Mouse (Mus musculus) stomach, postnatal 0 days (tissue): ENCODE measurements around the gene Abcd2. TPM values are rescaled to one million over a fixed set of nuclear protein-coding genes. Genes with fewer than 3 reads are reported as not detected.

Source experiments
- ATAC-seq: fragments of 200-750 bp; cut with Nextera tagmentation; 2 replicates; pipeline ENCODE4 v1.8.0; 2017; ENCODE audit not compliant: low FRiP score, low TSS enrichment
- DNase-seq: peaks from one replicate; pipeline ENCODE4 v3.0.0-alpha.2; 2016; ENCODE audit warnings: low spot score
- H3K27ac ChIP-seq: fragments of 300-500 bp; sonication (generic); replicated peaks from 2 replicates; pipeline ENCODE4 v1.5.1; 2014; ENCODE audit warnings: mild to moderate bottlenecking, control low read depth
- H3K27me3 ChIP-seq: fragments of 300-500 bp; sonication (generic); 2 replicates; pipeline ENCODE4 v1.6.1; 2014; ENCODE audit warnings: low read length; ENCODE audit not compliant: control insufficient read depth, insufficient read depth
- H3K36me3 ChIP-seq: fragments of 300-500 bp; sonication (generic); 2 replicates; pipeline ENCODE4 v1.6.1; 2014; ENCODE audit warnings: low read length, mixed read lengths; ENCODE audit not compliant: control insufficient read depth, insufficient read depth
- H3K4me1 ChIP-seq: fragments of 300-500 bp; sonication (generic); replicated peaks from 2 replicates; pipeline ENCODE4 v1.6.1; 2014; ENCODE audit warnings: antibody characterized with exemption; ENCODE audit not compliant: control insufficient read depth, insufficient read depth
- H3K4me2 ChIP-seq: fragments of 300-500 bp; sonication (generic); replicated peaks from 2 replicates; pipeline ENCODE4 v1.6.1; 2014; ENCODE audit warnings: low read depth, mild to moderate bottlenecking, control low read depth, moderate library complexity
- H3K4me3 ChIP-seq: fragments of 300-500 bp; sonication (generic); 2 replicates; pipeline ENCODE4 v1.5.1; 2014; ENCODE audit warnings: low read depth, low read length, control low read depth
- H3K9ac ChIP-seq: fragments of 300-500 bp; sonication (generic); 2 replicates; pipeline ENCODE4 v1.6.1; 2014; ENCODE audit warnings: mild to moderate bottlenecking, low read length, control low read depth, mixed read lengths
- H3K9me3 ChIP-seq: fragments of 300-500 bp; sonication (generic); 2 replicates; pipeline ENCODE4 v1.6.1; 2016; ENCODE audit warnings: low read length; ENCODE audit not compliant: control insufficient read depth
- CTCF ChIP-seq: IDR thresholded peaks from 2 replicates; pipeline ENCODE4 v1.5.1; 2016; ENCODE audit warnings: antibody characterized with exemption, low read depth, mild to moderate bottlenecking, moderate library complexity
- EP300 ChIP-seq: optimal IDR thresholded peaks from 2 replicates; pipeline ENCODE3; 2016; ENCODE audit warnings: antibody characterized with exemption
- WGBS: fragments of 180-500 bp; shearing (Covaris S2); extraction: QIAGEN DNeasy Blood & Tissue Kit; methylation state at CpG from one replicate; pipeline ENCODE4 v1.1.7; 2014; 5-methylcytosine and 5-hydroxymethylcytosine counted together
- polyA plus RNA-seq: library from polyadenylated mRNA; unstranded; fragments of >200 nt; fragmentation: Nextera tagmentation; extraction: Ambion mirVana; gene quantifications from 2 replicates; pipeline ENCODE4 v1.2.1, GENCODE M21; 2015

Abcd2 gene
- polyA plus RNA-seq, 1 experiment from 2014 or later: 0.81 TPM

- Histone ChIP-seq H3K4me1 (no peaks in the 10 kb centered on the region), H3K4me3 (no peak overlapping the region), H3K36me3 (no peaks in the 10 kb centered on the region), H3K4me2 (no peak overlapping the region), H3K27me3 (no peaks in the 10 kb centered on the region), H3K27ac (no peak overlapping the region), H3K9me3 (no peaks in the 10 kb centered on the region), H3K9ac (no peak overlapping the region)
- TF ChIP-seq CTCF (no peak), EP300 (no peak)
- DNase-seq: no peak
- WGBS: 87% methylated on average over 13 of the region's 13 CpGs
- ATAC-seq: no peak
These were observed 23.6 kb downstream of the Abcd2 start for GRCm38 (mm10) chr15:91167850-91168562.

DNA sequence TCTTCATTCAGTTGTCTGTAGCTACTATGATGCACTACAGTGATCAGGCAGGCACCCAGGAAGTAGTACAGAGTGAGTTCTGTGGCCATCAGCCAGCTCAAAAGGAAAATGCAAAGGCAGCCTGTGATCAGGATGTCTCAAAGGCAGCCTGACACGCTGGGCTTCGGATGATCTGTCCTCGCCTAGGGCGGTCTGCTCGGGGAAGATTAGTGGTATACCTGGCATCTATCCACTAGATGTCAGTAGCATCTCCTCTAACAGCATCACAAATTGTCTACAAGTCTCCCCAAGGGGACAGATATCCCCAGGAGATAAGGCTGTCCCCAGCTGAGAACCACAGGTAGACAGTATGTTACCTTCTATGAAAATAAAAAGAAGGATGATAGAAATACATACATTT lies 26.6 kb downstream of the Abcd2 start:
- DNase-seq: no peak
- WGBS: 14% methylated on average over 5 of the region's 5 CpGs
- H3K27ac ChIP-seq: no peak overlapping the region
- ATAC-seq: no peak
- TF ChIP-seq EP300 (no peak), CTCF (peak; percentile 66)
- H3K9me3 ChIP-seq: no peaks in the 10 kb centered on the region
- no peak overlapping the region for H3K9ac ChIP-seq
- H3K4me3 ChIP-seq: no peak overlapping the region
- no peaks in the 10 kb centered on the region for H3K27me3 ChIP-seq
- no peaks in the 10 kb centered on the region for H3K4me1 ChIP-seq
- H3K36me3 ChIP-seq: no peaks in the 10 kb centered on the region
- no peak overlapping the region for H3K4me2 ChIP-seq

DNA sequence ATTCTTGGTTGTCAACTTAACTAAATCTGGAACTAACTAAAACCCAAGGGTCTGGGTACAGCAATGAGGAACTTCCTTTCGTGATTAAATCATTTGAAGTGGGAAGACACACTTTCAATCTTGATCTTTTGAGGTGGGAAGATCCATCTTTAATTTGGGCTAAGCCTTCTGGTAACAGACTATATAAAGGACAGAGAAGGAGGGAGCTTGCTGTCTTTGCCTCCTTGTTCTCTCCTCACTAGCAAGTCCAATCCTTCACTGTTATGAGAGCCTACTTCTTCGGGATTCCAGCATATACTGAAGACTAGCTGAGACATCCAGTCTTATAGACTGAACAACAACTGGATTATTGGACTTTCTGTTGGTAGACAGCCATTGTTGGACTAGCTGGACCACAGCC lies 28.1 kb downstream of the Abcd2 start:
- no peaks in the 10 kb centered on the region for H3K9me3 ChIP-seq
- H3K27me3 ChIP-seq: no peaks in the 10 kb centered on the region
- H3K4me2 ChIP-seq: no peak overlapping the region
- H3K4me3 ChIP-seq: no peak overlapping the region
- H3K4me1 ChIP-seq: no peaks in the 10 kb centered on the region
- no peak for ATAC-seq
- WGBS: 85% methylated on average over 2 of the region's 2 CpGs
- no peaks in the 10 kb centered on the region for H3K36me3 ChIP-seq
- H3K9ac ChIP-seq: no peak overlapping the region
- no peak overlapping the region for H3K27ac ChIP-seq
- no peak for DNase-seq
- TF ChIP-seq EP300 (no peak), CTCF (no peak)

DNA sequence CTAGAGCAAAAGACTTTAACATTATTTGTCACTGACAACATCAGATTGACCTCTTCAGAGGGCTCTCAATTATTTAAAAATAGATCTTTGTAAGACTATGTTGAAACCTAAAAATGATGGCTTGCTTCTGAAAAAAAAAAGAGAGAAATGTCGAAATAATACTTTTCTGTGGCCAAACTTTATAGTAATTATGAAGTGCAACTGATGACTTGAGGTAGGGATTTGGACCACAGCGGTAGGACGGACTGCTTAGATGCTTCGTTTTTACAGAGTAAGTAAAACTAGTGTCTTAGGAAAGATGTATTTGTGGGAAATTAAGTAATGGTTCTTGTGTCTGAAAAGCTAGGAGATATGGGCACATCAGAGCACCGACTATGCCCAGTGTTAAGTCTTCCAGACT lies 30.4 kb downstream of the Abcd2 start:
- ATAC-seq: no peak

GRCm38 (mm10) chr15:91153311-91153710 lies 38.3 kb downstream of the Abcd2 start:
- H3K9me3 ChIP-seq: no peaks in the 10 kb centered on the region
- no peak for DNase-seq
- H3K9ac ChIP-seq: no peak overlapping the region
- WGBS: 75% methylated on average over 3 of the region's 3 CpGs
- H3K27ac ChIP-seq: no peak overlapping the region
- no peak overlapping the region for H3K4me2 ChIP-seq
- H3K36me3 ChIP-seq: no peaks in the 10 kb centered on the region
- H3K4me3 ChIP-seq: no peak overlapping the region
- no peaks in the 10 kb centered on the region for H3K4me1 ChIP-seq
- no peak for TF ChIP-seq EP300
- TF ChIP-seq CTCF: no peak
- ATAC-seq: no peak
- no peaks in the 10 kb centered on the region for H3K27me3 ChIP-seq

More for the DNA sequence above, 30.4 kb downstream of the Abcd2 start:
- Histone ChIP-seq H3K9ac (no peak overlapping the region), H3K4me1 (no peaks in the 10 kb centered on the region), H3K4me3 (no peak overlapping the region), H3K36me3 (no peaks in the 10 kb centered on the region), H3K9me3 (no peaks in the 10 kb centered on the region), H3K4me2 (no peak overlapping the region), H3K27ac (no peak overlapping the region), H3K27me3 (no peaks in the 10 kb centered on the region)
- TF ChIP-seq CTCF (no peak), EP300 (no peak)
- DNase-seq: no peak
- 85% methylated on average over 5 of the region's 5 CpGs for WGBS

GRCm38 (mm10) chr15:91152592-91152991 lies 39.0 kb downstream of the Abcd2 start:
- Histone ChIP-seq H3K4me2 (no peak overlapping the region), H3K4me3 (no peak overlapping the region), H3K9me3 (no peaks in the 10 kb centered on the region), H3K36me3 (no peaks in the 10 kb centered on the region), H3K27me3 (no peaks in the 10 kb centered on the region), H3K27ac (no peak overlapping the region), H3K9ac (no peak overlapping the region), H3K4me1 (no peaks in the 10 kb centered on the region)
- ATAC-seq (no peak), DNase-seq (no peak)
- TF ChIP-seq EP300 (no peak), CTCF (no peak)
- WGBS: 26% methylated on average over 1 of the region's 1 CpGs
